Mouse (Mus musculus) hindbrain, embryonic 15.5 days (tissue): ENCODE data around the gene Six3. TPM values are rescaled to one million over a fixed set of nuclear protein-coding genes. Genes with fewer than 3 reads are reported as not detected.

Experiments
- ATAC-seq: fragments of 200-750 bp; cut with Nextera tagmentation; 2 replicates; pipeline ENCODE4 v1.8.0; 2017; ENCODE audit warnings: low read depth, moderate number of reproducible peaks, moderate TSS enrichment; ENCODE audit not compliant: low FRiP score
- H3K27ac ChIP-seq: fragments of 300-500 bp; sonication (generic); replicated peaks from 2 replicates; pipeline ENCODE4 v1.5.1; 2015; ENCODE audit warnings: mild to moderate bottlenecking, inconsistent platforms
- H3K27me3 ChIP-seq: fragments of 300-500 bp; sonication (generic); 2 replicates; pipeline ENCODE4 v1.6.1; 2015; ENCODE audit warnings: control low read depth, inconsistent platforms
- H3K36me3 ChIP-seq: fragments of 300-500 bp; sonication (generic); 2 replicates; pipeline ENCODE4 v1.6.1; 2015; ENCODE audit warnings: control low read depth, inconsistent platforms
- H3K4me1 ChIP-seq: fragments of 300-500 bp; sonication (generic); replicated peaks from 2 replicates; pipeline ENCODE4 v1.6.1; 2015; ENCODE audit warnings: control low read depth, inconsistent platforms
- H3K4me2 ChIP-seq: fragments of 300-500 bp; sonication (generic); 2 replicates; pipeline ENCODE4 v1.6.1; 2015; ENCODE audit warnings: moderate library complexity, mild to moderate bottlenecking, inconsistent platforms
- H3K4me3 ChIP-seq: fragments of 300-500 bp; sonication (generic); 2 replicates; pipeline ENCODE4 v1.5.1; 2015; ENCODE audit warnings: mild to moderate bottlenecking, inconsistent platforms
- H3K9ac ChIP-seq: fragments of 300-500 bp; sonication (generic); 2 replicates; pipeline ENCODE4 v1.6.1; 2015; ENCODE audit warnings: inconsistent platforms
- H3K9me3 ChIP-seq: fragments of 300-500 bp; sonication (generic); 2 replicates; pipeline ENCODE4 v1.6.1; 2016; ENCODE audit warnings: control low read depth, inconsistent platforms
- WGBS: fragments of 180-500 bp; shearing (Covaris S2); methylation state at CpG from one replicate; pipeline ENCODE4 v1.1.7; 2015; 5-methylcytosine and 5-hydroxymethylcytosine counted together
- polyA plus RNA-seq: library from polyadenylated mRNA; unstranded; fragments of >200 nt; fragmentation: Nextera tagmentation; extraction: Ambion mirVana; gene quantifications from 2 replicates; pipeline ENCODE4 v1.2.1, GENCODE M21; 2015

Six3 gene
- polyA plus RNA-seq: 1.2 and 1.4 TPM in 2 replicates

DNA sequence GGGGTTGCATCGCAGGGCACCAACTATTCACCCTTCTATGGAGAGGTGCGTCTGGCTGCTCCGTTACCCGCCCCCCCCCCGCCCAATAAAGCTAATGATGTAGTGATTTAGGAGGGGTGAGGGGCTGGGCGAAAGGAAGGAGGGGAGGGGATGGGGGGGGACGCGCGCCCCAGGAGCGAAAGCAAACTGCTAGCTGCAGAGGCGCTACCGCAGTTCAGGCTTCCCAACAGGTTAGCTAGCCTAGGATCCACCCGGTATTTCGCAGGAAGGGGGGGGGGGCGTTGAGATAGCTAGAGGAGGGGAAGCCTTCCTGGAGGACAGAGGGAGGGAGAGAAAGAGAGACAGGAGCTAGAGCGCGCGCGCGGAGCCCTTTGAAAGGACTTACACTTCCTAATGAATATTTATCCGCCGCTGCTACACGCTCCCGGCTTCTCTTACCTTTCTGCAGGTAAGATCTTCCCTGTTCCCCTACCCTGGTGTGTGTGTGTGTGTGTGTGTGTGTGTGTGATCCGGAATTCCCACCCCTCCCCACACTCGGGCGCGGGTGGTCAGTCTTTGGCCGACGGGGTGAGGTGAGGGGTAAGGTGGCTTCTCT lies at the start of gene Six3:
Gene Six3 (plus strand): TSS at position 343 of the 595 bp plus-strand sequence.
- H3K4me2 ChIP-seq: no peak within 1 kb of the TSS
- no peak within 1 kb of the TSS for H3K4me3 ChIP-seq
- under 1% methylated on average over 29 of the region's 30 CpGs for WGBS
- H3K36me3 ChIP-seq: no peaks in the 10 kb centered on the region
- H3K9ac ChIP-seq: no peak within 1 kb of the TSS
- H3K27ac ChIP-seq: no peak within 1 kb of the TSS
- H3K4me1 ChIP-seq: peaks cover 9% of the 10 kb centered on the region
- ATAC-seq: no peak
- H3K9me3 ChIP-seq: no peaks in the 10 kb centered on the region
- peaks cover 100% of the 10 kb centered on the region for H3K27me3 ChIP-seq

DNA sequence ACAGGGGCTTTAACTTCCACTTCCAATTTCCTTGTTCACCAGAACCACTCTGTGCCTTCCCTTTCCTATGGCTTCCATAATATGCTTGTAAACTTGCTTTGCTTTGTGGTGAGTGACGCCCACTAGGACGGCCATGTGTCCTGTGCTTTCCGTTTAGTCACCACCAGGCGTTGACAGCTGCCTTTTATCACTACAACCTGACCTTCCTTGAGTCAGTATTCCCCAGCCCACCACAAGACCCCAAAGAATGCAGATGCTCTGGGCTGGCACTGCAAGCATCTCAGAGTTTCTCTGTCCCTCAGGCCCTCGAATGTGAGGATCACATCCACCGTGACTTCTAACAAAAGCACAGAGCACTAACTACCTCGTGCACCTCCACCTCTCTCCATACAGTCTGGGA lies 49.3 kb upstream of the Six3 start:
- no peak overlapping the region for H3K4me2 ChIP-seq
- no peaks in the 10 kb centered on the region; the same call in 1 of the 2 replicates for H3K4me1 ChIP-seq
- no peak overlapping the region for H3K9ac ChIP-seq
- H3K27ac ChIP-seq: no peak overlapping the region
- ATAC-seq: no peak
- H3K27me3 ChIP-seq: no peaks in the 10 kb centered on the region
- 74% methylated on average over 7 of the region's 7 CpGs for WGBS
- no peaks in the 10 kb centered on the region for H3K36me3 ChIP-seq
- no peaks in the 10 kb centered on the region; the same call in 1 of the 2 replicates for H3K9me3 ChIP-seq
- no peak overlapping the region for H3K4me3 ChIP-seq

DNA sequence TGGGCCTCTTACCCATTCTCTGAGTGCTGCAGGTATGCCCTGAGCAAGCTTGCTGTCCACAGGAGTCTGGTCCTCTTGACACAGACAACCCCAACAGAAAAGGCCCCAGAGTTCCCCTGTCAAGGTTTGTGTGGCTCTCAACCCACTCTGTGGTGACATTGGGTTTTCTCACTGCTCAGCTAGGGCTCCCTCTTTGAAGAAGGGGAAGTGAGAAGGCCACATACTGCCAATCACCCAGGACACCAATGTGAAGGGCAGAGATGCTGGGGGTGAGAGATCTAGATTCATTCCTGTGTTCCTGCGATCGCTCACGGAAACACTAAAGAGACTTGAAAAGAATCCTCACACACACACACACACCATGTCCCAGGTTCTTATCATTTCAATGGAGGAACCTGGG lies 39.4 kb upstream of the Six3 start:
- Histone ChIP-seq H3K4me1 (no peaks in the 10 kb centered on the region), H3K9me3 (no peaks in the 10 kb centered on the region), H3K27me3 (no peaks in the 10 kb centered on the region), H3K36me3 (no peaks in the 10 kb centered on the region), H3K27ac (no peak overlapping the region), H3K4me2 (no peak overlapping the region), H3K9ac (no peak overlapping the region), H3K4me3 (no peak overlapping the region)
- ATAC-seq: no peak
- 80% methylated on average over 3 of the region's 3 CpGs for WGBS

DNA sequence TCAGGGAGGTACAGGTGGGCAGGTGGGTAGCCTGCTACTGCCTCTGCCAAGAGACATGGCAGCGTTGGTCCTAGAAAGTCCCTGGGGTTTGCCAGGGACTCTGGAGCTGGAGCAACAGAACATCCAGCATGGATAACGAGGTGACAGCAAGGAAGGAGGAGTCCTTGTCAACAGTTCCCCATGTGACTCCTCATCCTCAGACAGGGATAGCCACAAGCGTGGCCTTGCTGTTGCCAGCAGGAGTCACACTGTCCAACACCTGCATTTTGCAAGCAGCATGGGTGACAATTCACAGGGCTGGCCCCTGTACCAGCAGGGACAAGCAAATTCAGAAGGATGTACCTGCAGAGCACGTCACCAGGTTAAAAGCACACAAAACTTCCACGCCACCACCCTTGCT lies 35.1 kb upstream of the Six3 start:
- 68% methylated on average over 5 of the region's 5 CpGs for WGBS
- Histone ChIP-seq H3K9ac (no peak overlapping the region), H3K4me1 (no peaks in the 10 kb centered on the region), H3K4me2 (no peak overlapping the region), H3K36me3 (no peaks in the 10 kb centered on the region), H3K4me3 (no peak overlapping the region), H3K27ac (no peak overlapping the region), H3K27me3 (no peaks in the 10 kb centered on the region), H3K9me3 (no peaks in the 10 kb centered on the region)
- no peak for ATAC-seq

DNA sequence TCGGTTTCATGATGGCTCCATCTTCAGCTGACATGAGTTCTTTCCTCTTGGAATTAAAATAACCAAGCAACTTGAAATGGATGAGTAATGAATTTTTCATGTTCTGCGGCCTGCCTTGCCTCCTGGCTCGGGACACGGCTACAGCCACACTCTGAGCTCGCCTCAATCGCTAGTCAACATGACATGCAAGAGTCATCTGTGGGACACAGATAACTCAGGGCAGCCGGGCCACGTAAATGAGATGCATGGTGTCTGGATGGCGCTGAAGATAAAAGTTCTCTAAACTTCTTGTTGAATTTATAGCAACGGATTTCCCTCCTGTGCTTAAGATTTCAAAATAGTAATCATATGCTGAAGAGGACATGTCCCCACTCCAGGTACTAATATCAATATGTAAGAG lies 34.1 kb upstream of the Six3 start:
- H3K9ac ChIP-seq: no peak overlapping the region
- H3K4me1 ChIP-seq: no peaks in the 10 kb centered on the region
- H3K4me2 ChIP-seq: no peak overlapping the region
- H3K27ac ChIP-seq: no peak overlapping the region
- no peaks in the 10 kb centered on the region for H3K9me3 ChIP-seq
- WGBS: 89% methylated on average over 10 of the region's 10 CpGs
- H3K36me3 ChIP-seq: no peaks in the 10 kb centered on the region
- no peak overlapping the region for H3K4me3 ChIP-seq
- ATAC-seq: no peak
- no peaks in the 10 kb centered on the region for H3K27me3 ChIP-seq

DNA sequence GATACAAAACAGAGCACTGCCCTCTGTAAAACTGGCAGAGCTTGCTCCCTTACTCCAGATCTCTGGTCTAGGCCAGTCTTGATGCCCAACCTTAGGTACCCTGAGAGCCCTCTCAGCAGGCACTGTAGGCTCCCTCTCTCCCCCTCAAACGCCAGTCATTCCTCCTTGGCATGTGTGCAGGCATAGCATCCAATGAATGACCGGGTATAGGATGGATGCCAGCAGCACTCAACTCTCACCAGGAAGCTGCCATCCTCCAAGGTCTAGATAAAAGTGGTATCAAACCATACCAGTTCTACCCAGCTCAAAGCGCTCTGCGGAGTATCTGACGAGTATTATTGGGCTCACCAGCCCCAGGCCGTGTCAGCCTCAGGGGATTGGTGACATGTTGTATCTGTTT lies 33.2 kb upstream of the Six3 start:
- ATAC-seq: no peak
- Histone ChIP-seq H3K36me3 (no peaks in the 10 kb centered on the region), H3K4me1 (no peaks in the 10 kb centered on the region), H3K4me3 (no peak overlapping the region), H3K27me3 (no peaks in the 10 kb centered on the region), H3K9me3 (no peaks in the 10 kb centered on the region), H3K4me2 (no peak overlapping the region), H3K27ac (no peak overlapping the region), H3K9ac (no peak overlapping the region)
- 80% methylated on average over 6 of the region's 6 CpGs for WGBS

DNA sequence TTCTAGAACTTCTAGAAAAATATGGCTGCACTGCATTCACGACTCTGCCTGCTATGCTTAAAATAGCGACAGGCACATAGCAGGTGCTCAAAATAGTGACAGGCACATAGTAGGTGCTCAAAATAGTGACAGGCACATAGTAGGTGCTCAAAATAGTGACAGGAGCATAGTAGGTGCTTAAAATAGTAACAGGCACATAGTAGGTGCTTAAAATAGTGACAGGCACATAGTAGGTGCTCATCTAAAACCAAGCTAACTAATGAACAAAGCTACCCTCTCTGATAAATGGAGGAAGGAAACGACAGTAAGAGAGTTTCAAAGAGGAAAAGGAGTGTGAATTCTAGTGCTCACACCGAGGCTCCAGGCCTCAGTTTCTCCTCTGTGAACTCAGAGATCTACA lies 29.2 kb upstream of the Six3 start:
- Histone ChIP-seq H3K4me2 (no peak overlapping the region), H3K27ac (no peak overlapping the region), H3K27me3 (no peaks in the 10 kb centered on the region), H3K4me3 (no peak overlapping the region), H3K4me1 (no peaks in the 10 kb centered on the region), H3K36me3 (no peaks in the 10 kb centered on the region), H3K9ac (no peak overlapping the region), H3K9me3 (no peaks in the 10 kb centered on the region)
- WGBS: 90% methylated on average over 4 of the region's 4 CpGs
- no peak for ATAC-seq

DNA sequence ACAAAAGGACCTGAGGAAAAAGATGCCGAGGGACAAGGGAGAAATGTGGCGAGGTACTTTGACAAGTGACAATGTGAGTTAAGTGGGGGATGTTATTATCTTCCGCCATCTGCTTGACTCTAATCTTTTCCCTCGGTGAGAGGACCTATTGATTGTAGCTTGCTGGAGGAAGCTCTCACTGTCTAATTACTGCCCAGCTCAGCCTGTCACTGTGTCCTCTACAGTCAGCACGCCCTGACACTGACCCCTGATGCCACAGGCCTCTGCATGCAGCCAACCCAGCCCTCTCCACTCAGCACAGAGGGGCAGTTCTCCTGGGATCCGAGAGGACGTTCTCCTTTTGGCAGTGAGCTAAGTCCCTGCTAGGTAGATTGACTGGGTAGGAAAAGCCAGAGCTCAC lies 28.8 kb upstream of the Six3 start:
- no peaks in the 10 kb centered on the region for H3K9me3 ChIP-seq
- no peaks in the 10 kb centered on the region for H3K4me1 ChIP-seq
- no peak overlapping the region for H3K4me3 ChIP-seq
- H3K27me3 ChIP-seq: no peaks in the 10 kb centered on the region
- H3K9ac ChIP-seq: no peak overlapping the region
- ATAC-seq: no peak
- 58% methylated on average over 7 of the region's 7 CpGs for WGBS
- H3K4me2 ChIP-seq: no peak overlapping the region
- H3K36me3 ChIP-seq: no peaks in the 10 kb centered on the region
- H3K27ac ChIP-seq: no peak overlapping the region

DNA sequence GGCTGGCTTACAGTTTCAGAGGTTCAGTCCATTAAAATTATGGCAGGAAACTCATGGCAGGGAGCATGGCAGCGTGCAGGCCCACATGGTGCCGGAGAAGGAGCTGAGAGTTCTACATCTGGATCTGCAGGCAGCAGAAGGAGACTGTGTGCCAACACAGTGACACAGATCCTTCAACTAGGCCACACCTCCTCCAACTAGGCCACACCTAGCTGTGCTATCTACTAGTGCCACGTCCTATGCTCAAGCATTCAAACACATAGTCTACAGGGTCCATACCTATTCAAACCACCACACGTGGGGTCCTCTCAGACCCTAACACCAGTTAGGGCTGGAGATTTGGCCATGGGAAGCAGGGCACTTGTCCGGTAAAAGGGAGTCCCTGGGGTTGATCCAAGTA lies 27.6 kb upstream of the Six3 start:
- Histone ChIP-seq H3K9ac (no peak overlapping the region), H3K4me2 (no peak overlapping the region), H3K27me3 (no peaks in the 10 kb centered on the region), H3K4me3 (no peak overlapping the region), H3K27ac (no peak overlapping the region), H3K4me1 (no peaks in the 10 kb centered on the region), H3K36me3 (no peaks in the 10 kb centered on the region), H3K9me3 (no peaks in the 10 kb centered on the region)
- ATAC-seq: no peak
- WGBS: 88% methylated on average over 5 of the region's 5 CpGs

DNA sequence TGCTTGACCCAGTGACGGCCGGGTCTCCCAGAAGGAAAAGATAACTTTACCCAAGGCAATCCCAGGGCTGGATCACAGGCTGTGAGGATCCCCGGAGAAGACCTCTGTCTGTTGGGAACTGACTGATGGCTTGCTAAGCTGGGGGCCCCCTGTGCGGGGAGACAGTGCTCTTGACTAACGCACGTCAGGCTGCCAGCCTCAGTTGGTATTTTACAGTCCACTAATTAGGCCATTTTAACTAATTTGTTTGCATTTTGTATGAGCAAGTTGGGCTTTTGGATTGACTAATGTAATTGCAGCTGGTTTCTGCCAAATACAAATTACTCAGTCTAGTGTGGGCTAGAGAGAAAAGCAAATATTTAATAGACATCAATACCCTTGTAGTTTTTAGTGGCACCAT lies 21.4 kb upstream of the Six3 start:
- Histone ChIP-seq H3K36me3 (no peaks in the 10 kb centered on the region), H3K27ac (no peak overlapping the region), H3K9ac (no peak overlapping the region), H3K4me2 (no peak overlapping the region), H3K4me1 (no peaks in the 10 kb centered on the region), H3K27me3 (peaks cover 6% of the 10 kb centered on the region; the same call in 1 of the 2 replicates), H3K9me3 (no peaks in the 10 kb centered on the region), H3K4me3 (no peak overlapping the region)
- WGBS: 69% methylated on average over 6 of the region's 6 CpGs
- ATAC-seq: no peak

DNA sequence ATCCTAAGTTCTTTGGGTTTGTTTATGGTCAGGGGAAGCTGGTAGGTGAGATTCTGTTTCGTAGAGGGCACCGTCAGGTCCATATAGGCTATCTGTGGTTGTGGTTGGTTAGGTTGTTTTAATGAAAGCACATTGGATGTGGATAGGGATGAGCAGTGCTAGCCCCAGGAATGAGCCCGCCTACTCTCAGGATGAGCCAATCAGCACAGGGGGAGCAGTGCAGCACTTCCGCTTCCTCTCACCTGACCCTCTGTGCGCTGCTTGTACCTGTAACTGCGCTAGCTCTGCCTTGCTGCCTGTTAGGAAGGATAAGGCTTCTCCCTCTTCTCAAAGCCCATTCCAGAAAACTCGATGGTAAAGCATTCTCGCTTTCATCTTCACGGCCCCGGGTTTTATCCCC lies 17.6 kb upstream of the Six3 start:
- no peak overlapping the region for H3K4me3 ChIP-seq
- H3K9ac ChIP-seq: no peak overlapping the region
- ATAC-seq: no peak
- H3K4me1 ChIP-seq: no peaks in the 10 kb centered on the region
- H3K4me2 ChIP-seq: no peak overlapping the region
- no peak overlapping the region for H3K27ac ChIP-seq
- no peaks in the 10 kb centered on the region for H3K36me3 ChIP-seq
- no peaks in the 10 kb centered on the region for H3K9me3 ChIP-seq
- peaks cover 22% of the 10 kb centered on the region for H3K27me3 ChIP-seq
- WGBS: 77% methylated on average over 10 of the region's 10 CpGs

DNA sequence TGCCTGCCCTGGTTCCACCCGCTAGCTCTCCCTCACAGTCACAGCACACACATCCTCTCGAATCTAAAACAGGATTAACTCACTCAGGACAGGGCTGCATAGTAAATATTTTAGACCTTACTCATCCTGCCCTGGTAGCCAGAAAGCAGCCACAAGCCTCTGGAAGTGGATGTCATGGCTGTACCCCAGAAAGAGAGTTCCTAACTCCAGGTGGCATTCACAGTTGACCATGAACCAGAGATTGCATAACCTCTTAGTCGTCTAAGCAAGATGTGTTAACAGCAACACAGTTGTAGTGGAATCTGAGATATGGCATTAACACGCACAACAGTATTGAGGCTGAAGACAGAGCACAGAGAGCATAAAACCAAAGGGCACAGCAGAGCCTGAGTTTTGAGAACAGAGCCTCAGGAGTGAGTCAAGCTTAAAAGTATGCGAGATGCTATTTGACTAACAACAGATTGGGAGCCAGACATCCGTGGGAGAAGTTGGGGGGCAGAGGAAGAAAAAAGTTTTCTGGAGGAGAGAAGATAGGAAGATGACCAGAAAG lies 17.0 kb upstream of the Six3 start:
- WGBS: 72% methylated on average over 6 of the region's 6 CpGs
- Histone ChIP-seq H3K27me3 (peaks cover 22% of the 10 kb centered on the region), H3K36me3 (no peaks in the 10 kb centered on the region), H3K9me3 (no peaks in the 10 kb centered on the region), H3K4me1 (no peaks in the 10 kb centered on the region), H3K9ac (no peak overlapping the region), H3K27ac (no peak overlapping the region), H3K4me2 (no peak overlapping the region), H3K4me3 (no peak overlapping the region)
- ATAC-seq: no peak

DNA sequence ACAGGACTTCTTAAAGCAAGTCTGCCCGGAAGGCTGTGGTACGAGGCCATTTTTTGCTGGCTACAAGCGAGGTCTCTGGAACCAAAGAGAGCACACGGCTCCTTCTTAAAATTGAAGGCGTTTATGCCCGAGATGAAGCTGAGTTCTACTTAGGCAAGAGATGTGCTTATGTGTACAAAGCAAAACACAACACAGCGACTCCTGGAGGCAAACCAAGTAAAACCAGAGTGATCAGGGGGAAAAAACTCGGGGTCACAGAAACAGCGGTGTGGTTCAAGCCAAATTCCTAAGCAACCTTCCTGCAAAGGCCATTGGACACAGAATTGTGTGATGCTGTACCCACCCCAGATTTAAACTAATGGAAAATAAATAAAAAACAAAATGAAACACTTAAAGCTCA lies 13.9 kb upstream of the Six3 start:
- H3K4me1 ChIP-seq: no peaks in the 10 kb centered on the region
- H3K9me3 ChIP-seq: no peaks in the 10 kb centered on the region
- H3K27me3 ChIP-seq: peaks cover 46% of the 10 kb centered on the region
- no peak overlapping the region for H3K4me2 ChIP-seq
- WGBS: 61% methylated on average over 9 of the region's 9 CpGs
- no peak overlapping the region for H3K9ac ChIP-seq
- H3K27ac ChIP-seq: no peak overlapping the region
- no peak for ATAC-seq
- no peaks in the 10 kb centered on the region for H3K36me3 ChIP-seq
- H3K4me3 ChIP-seq: no peak overlapping the region
